Mouse (Mus musculus): Measurements from ENCODE around the gene Coro2b. TPM values are rescaled to one million over a fixed set of nuclear protein-coding genes. Genes with fewer than 3 reads are reported as not detected.

The Coro2b gene
- total RNA-seq, 2 experiments from 2014 or later = 131 to 136 TPM

GRCm38 (mm10) chr9:62406423-62407013 lies 130.3 kb downstream of the Coro2b start:
- DNase-seq (ENCODE audit: low spot score in 2 of 2) = no peak

- DNase-seq (ENCODE audit: low spot score in 2 of 2) = no peak
Observed at GRCm38 (mm10) chr9:62401589-62401988, 135.3 kb downstream of the Coro2b start.

- no peak for DNase-seq (ENCODE audit: low spot score in 2 of 2)
Observed at GRCm38 (mm10) chr9:62400531-62401170, 136.2 kb downstream of the Coro2b start.

GRCm38 (mm10) chr9:62394163-62394562 lies 142.7 kb downstream of the Coro2b start:
- DNase-seq (ENCODE audit: low spot score in 2 of 2) = no peak

GRCm38 (mm10) chr9:62393531-62393930 lies 143.3 kb downstream of the Coro2b start:
- no peak for DNase-seq (ENCODE audit: low spot score in 2 of 2)

- no peak for DNase-seq (ENCODE audit: low spot score in 2 of 2)
Observed at GRCm38 (mm10) chr9:62389735-62390134, 147.1 kb downstream of the Coro2b start.

- DNase-seq (ENCODE audit: low spot score in 2 of 2) = no peak
Observed at GRCm38 (mm10) chr9:62385727-62386518, 150.9 kb downstream of the Coro2b start.

- DNase-seq (ENCODE audit: low spot score in 2 of 2) = no peak
Observed at GRCm38 (mm10) chr9:62385062-62385461, 151.8 kb downstream of the Coro2b start.

- DNase-seq (ENCODE audit: low spot score in 2 of 2) = no peak
Observed at GRCm38 (mm10) chr9:62382519-62383084, 154.2 kb downstream of the Coro2b start.

GRCm38 (mm10) chr9:62381402-62381913 lies 155.4 kb downstream of the Coro2b start:
- no peak for DNase-seq (ENCODE audit: low spot score in 2 of 2)

- DNase-seq (ENCODE audit: low spot score in 2 of 2) = no peak
Observed at GRCm38 (mm10) chr9:62380351-62380750, 156.5 kb downstream of the Coro2b start.

GRCm38 (mm10) chr9:62377897-62378296 lies 158.9 kb downstream of the Coro2b start:
- no peak for DNase-seq (ENCODE audit: low spot score in 2 of 2)

GRCm38 (mm10) chr9:62374276-62374675 lies 162.6 kb downstream of the Coro2b start:
- no peak for DNase-seq (ENCODE audit: low spot score in 2 of 2)

GRCm38 (mm10) chr9:62373222-62374123 lies 163.4 kb downstream of the Coro2b start:
- DNase-seq (ENCODE audit: low spot score in 2 of 2) = peak; percentile 74 to 84

GRCm38 (mm10) chr9:62372556-62373221 lies 164.2 kb downstream of the Coro2b start:
- no peak for DNase-seq (ENCODE audit: low spot score in 2 of 2)

- DNase-seq (ENCODE audit: low spot score in 2 of 2) = no peak
Observed at GRCm38 (mm10) chr9:62371745-62372555, 164.9 kb downstream of the Coro2b start.

- no peak for DNase-seq (ENCODE audit: low spot score in 2 of 2)
Observed at GRCm38 (mm10) chr9:62370648-62371280, 166.1 kb downstream of the Coro2b start.

- DNase-seq (ENCODE audit: low spot score in 2 of 2) = no peak
Observed at GRCm38 (mm10) chr9:62370186-62370585, 166.7 kb downstream of the Coro2b start.

Measured in layer of hippocampus, postnatal 10 days (tissue).